Mouse (Mus musculus) hindlimb bud, embryonic 11.5 days (tissue): ENCODE measurements around the gene Fam210b.

Experiments
- DNase-seq: peaks from one replicate; pipeline ENCODE4 v3.0.0-alpha.2; 2012; ENCODE audit warnings: low read depth, low spot score; ENCODE audit errors: extremely low spot score

The Fam210b gene

DNA sequence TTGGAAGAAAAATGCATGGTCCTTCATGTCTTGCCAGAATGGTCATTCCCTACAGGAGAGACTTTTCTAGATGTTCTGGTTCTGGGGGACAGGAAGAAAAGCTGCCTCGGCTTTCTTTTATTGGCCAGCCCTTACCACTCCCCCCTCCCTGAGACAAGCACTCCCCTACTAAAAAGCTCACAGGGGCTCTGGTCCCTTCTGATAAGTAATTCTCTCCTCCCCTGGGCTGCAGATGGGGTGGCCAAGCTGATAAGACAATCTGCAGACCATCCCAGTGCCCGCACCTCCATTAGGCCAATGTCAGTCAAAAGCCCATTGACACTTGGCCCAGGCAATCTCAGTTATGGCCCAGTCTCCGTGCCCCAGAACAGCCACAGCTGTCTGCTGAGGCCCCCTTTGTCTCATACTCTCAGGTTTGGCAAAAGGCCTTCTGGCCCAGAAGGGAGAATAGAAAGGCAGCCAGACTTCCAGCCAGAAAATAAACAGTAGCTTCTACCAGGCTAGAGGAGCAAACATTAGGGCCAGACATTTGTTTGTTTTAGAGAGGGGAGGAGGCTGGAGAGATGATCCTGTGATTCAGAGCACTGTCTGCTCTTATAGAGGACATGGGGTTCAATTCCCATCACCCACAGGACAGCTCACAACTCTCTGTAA, 3.1 kb downstream of the Fam210b start:
- no peak for DNase-seq

DNA sequence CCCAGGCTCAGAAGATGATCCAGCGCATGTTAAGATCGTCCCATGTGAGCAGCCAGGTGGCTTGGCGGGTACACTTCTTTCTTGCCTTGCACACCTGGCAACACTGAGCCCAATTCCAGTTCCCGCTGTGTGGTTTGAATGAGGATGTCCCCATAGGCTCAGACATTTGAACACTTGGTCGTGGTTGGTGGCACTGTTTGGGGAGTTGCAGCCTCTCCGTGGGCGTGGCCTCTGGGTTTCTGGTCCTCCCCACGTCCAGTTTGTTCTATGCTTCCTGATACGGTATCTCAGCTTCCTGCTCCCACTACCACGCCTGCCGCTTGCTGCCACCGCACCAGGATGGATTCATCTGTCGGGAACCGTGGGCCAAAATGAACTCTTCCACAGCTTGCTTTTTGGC, 4.4 kb downstream of the Fam210b start:
- no peak for DNase-seq

DNA sequence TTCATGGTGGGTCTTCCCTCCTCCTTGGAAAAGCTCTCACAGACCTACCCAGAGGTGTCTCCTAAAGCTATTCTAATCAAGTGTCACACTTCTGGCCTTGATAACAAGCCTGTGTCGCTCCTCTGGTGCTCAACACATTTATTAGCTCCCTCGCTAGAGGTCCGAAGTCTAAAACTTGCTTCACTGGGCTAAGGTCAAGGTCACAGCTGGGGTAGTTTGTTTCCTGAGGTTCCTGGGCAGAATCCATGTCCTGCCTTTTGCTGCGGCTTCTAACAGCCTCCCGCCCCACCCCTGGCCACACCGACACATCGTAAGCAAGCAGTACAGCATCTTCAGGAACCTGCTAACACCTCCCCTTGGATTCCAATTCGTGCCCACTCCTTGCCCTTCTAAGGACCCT, 5.4 kb downstream of the Fam210b start:
- no peak for DNase-seq

DNA sequence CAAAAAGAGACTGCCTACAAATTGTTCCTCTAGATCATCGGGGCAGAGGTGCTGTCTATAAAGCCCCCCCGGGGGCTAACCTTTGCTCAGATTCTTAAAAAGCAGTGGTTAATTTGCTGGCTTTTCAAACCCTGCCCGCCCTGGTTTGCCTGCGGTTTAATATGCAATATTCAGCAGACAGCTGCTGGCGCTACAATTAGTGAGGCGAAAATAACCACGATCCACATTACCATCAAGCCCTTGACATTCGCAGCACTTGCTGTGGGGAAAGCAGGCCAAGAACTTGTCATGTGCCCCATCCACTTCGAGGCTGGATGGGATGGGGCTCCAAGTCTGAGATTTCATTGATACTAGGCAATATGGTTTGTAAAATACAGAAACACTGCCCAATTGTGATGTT, 7.9 kb downstream of the Fam210b start:
- no peak for DNase-seq

DNA sequence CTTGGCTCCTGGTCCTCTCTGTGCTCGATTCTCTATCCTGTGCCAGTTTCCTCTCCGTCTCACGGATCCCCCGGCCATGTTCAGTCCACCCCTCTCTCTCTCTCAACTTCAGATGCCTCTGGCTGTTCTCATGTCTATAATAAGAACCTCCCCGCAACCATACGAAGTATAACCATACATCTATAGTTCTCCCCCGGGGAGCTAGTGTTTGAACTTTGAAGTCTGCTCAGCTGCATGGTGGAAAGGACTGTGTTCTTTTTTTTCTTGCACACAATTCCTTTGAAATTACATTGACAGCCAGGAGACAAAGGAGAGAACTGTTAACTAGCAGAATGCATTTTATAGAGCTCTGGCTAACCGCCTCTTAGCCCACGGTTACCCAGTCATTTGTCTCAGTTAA, 9.4 kb downstream of the Fam210b start:
- no peak for DNase-seq

DNA sequence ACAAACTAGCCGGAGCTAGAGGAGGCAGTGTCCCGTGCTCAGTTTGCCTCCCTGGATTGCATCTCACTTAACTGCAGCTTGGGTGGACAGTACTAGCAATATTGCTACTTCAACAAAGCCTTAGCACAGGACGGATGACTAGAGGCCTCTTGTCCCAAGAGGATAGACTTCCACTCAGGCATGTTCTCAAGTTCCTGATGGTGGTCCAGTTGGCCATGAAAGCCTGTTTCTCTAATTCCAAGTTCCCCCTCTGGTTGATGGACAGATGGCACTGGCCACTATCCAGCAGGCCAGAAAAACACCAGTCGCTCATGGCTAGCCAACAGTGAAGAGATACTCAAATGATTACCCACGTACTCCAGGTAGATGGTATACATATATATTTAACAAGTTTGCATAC, 10.5 kb downstream of the Fam210b start:
- no peak for DNase-seq

DNA sequence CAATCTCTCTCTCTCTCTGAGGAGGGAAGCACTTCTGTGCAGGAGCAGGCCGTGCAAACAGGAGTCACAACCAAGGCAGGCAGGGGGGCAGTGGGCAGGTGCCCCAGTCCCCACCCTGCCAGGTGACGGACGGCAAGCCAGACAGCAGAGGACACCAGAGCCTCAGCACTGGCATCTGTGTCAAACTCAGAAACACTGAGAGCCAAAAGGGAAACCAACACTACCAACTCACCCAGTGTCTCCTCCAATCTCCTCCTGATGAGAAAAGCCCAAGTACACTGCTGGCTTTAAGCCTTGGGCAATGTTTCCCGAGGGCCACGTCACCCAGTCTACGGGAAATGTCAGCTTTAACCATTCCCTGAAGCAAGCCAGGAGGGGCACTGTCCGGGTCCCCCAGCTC, 17.8 kb downstream of the Fam210b start:
- DNase-seq: no peak

DNA sequence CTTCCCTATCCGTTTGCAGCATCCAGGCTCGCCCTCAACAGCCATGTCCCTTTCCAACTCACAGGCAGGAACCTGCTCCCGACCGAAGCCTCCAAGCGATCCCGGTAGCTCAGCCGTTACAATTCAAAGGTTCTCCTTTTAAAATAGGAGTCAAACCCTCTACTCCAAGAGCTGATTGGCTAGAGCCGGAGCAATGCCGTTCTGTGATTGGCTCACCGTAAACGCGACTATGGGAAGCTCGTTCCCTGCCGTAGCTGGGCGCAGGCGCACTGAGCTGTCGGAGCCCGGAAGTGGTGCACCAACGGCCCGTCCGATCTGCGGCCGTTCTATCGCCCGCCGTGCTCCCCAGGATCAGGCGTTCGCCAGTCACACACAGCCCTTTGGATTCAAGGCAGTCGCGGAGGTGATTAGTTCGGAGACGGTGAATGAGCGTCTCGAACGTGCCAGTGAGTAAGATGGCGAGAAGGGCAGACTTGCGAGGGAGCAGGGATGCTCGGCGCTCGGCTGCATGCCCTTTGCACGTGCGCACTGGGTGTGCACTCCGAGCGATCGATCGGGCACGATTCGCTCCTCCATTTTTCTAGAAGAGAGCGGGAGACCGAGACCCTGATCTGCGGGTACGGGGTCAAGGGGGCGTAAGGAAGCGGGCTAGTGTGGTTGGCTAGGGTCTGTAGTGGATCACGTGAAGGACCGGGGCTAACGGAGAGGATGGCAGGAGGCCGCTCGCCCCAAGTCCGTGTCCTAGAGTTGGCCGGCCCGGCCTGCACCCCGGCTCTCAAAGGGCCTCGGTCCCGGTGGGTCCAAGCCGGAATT, 25.3 kb downstream of the Fam210b start, which contains the start of the genes Aurka and Cstf1:
Gene Aurka (minus strand): TSS at position 125 of the 813 bp plus-strand sequence.
Gene Cstf1 (plus strand): TSS at position 271 of the 813 bp plus-strand sequence.
- peak; percentile 93 for DNase-seq

DNA sequence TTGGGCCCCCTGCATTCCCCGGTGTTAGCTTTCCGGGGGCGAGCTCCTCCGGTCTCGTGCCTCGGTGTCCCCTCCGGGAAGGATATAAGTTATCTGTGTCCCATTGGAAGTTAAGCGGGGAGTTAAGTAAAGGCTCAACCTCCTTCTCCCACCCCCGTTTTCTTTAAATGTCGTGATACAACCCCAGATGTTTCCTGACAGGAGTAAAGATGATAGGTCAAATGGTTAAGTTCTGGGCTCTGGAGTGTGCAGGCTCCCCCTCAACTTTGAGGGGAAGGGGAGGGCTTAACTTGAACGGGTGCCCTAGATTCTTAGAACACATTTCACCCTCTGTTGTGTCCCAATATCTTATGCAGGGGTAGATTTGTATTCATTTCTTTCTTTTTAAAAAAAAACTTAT, 25.9 kb downstream of the Fam210b start:
- DNase-seq: no peak

DNA sequence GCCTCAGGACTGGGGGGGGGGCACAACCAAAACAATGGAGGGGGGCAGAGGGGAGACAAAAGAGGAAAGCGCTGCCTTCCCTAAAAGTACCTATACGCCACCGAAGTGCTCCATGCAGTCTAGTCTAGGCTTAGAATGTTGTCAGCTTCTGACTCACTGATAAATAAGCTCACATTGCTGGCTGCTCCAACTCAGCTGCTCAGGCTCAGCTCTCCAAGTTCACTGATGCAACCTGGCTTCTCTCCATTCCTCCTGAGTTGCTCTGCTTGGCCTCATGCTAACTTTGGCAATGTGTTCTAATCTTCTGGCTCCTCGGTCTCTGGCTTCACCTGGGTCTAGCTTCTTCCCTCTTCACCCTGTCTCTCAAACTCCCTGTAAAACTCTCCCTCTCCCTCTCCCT, 31.2 kb downstream of the Fam210b start:
- no peak for DNase-seq

DNA sequence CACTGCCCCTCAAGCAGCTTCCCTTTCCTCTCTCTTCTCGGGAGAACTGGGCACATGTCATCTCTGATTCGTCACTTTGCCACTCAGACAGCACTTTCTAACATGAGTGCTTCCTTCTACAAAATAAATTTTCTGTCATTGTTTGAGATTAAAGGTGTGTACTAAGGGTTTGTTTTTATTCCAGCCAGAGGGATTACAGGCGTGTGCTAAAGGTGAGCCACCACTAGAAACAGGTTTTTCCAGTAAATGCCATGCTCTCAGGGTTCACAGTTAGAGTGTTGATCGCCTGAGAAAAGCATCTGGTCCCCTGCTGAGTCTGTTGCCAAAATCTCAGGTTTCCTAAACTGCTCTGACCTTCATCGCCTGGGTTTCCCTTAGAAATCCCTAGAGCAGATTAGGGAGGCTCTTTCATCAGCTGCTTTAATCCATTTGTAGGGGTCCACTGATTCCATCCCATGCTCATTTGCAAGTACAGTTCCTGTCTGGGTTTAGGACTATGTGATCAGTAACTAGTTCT, 31.7 kb downstream of the Fam210b start:
- DNase-seq: no peak

DNA sequence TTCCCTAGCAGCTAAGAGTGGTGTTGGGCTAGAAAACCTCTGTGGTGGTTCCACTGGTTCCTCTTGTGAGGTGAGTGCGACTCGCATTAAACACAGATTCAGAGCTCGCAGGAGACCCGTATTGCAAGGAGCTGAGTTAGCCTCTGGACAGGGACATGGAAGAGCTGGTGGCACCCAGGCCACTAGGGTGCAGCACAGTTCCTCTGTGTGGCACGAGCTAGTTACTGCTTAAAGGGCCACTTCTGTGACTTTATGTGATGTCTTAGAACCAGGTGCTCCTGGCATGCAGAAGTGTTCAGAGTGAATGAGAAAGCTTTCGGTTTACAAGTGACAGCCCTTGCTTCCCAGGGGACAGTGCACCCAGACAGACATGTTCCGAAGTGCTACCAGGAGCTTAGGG, 33.0 kb downstream of the Fam210b start:
- no peak for DNase-seq

DNA sequence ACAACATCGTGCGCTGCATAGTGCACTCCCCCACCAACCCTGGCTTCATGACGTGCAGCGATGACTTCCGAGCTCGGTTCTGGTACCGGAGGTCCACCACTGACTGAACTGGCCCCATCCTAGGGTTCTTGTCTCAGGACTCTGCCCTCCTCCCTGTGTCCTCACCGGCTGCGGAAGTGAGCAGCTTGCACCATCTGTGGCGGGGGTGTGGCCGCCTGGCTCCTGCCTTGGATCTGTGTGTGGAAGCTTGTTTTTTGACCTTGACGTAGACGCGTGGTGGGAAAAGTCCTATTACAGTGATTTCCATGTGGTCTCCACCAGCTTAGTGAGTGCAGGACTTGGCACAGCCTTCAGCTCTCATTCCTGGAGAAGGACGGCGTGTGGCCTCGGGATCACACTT, 35.1 kb downstream of the Fam210b start:
- DNase-seq: no peak

DNA sequence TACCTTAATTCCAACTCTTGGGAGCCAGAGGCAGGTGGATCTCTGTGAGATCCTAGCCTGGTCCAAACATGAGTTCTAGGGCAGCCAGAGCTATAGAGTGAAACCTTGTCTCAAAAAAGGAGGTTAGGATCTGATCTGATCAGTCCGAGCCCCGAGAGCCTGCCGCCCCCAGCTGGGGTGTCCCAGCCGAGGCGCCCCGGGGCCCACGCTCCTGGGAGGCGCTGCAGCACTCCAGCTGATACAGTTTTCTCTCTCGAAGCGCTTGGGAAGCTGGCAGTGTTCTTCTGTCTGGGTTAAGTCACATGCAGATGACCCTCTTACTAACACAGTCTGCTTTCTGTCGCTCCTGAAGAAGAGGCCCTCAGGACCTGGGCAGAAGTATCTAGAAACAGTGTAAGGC, 36.0 kb downstream of the Fam210b start:
- DNase-seq: no peak

DNA sequence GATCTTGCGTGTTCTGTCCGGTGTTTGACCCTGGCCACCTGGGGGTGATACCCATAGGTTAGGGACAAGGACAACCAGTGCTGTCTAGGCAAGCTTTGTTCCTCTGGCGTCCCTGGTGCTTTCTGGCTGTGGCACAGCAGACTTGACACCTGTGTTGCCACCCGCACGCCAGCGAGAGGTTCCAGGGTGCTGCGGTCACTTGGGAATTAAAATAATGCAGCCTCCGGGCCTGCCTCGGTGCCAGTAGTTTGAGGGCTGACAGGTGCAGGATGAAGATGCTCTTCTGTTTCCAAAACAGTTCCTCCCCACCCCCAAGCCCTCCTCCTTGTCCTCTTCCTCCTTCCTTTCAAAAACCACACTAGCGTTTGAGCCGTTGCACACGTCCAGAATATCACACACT, 36.5 kb downstream of the Fam210b start:
- no peak for DNase-seq

DNA sequence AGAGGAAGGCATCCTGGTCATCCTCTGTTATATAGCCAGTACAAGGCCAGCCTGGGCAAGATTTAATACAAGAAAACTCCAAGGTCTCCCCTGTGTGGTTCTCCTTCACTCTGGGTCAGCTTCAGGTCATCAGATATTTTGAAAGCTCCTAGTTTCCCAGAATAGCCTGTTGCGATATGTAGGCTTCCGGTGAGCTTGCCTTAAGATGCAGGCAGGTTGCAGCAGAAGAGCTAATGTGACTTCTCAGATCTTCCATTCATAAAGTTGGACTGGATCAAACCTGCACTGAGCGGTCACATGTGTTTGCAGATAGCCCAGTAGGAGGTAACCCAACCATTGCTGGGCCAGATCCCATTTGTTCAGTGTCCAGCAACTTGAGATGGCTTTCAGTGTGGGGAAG, 39.4 kb downstream of the Fam210b start:
- DNase-seq: no peak

DNA sequence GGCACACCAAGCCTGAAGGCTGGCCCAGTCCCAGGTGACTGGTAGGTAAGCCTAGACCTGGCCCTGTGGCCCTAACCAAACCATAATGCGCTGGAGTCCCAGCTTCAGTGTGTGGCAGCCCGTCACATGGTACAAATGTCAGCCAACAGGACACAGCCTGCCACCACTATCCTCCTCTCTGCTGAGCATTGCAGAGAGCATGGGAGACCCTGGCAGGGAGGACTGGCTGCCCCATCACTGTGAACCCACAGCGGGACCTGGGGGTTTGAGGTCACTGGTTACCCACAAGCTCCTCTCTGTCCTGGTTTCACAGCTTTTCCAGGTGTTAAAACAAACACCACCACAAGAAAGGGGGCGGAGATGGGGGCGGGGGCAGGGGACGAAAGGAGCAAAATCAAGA, 45.0 kb downstream of the Fam210b start:
- DNase-seq: no peak

DNA sequence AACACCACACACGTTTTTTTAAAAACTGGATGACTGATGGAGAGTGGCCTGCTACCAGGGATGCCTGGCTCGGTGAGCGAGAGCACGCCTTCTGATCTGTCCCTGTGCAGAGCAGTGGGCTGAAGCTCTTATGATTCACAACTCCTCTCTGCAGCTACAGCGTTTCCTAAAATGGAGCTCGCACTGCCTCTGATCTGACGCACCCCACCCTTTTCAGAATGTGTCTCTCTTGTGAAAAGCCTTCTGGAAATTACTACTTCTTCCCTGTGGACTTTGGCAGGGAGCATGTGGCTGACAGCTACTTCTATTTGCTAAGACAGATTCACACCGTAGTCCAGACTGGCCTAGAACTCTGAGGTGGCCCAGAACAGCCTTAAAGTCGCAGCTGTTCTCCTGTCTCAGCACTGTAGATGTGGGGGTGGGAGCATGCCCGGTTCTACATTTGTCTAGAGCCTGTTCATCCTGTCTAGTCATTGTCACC, 46.7 kb downstream of the Fam210b start:
- DNase-seq: no peak

DNA sequence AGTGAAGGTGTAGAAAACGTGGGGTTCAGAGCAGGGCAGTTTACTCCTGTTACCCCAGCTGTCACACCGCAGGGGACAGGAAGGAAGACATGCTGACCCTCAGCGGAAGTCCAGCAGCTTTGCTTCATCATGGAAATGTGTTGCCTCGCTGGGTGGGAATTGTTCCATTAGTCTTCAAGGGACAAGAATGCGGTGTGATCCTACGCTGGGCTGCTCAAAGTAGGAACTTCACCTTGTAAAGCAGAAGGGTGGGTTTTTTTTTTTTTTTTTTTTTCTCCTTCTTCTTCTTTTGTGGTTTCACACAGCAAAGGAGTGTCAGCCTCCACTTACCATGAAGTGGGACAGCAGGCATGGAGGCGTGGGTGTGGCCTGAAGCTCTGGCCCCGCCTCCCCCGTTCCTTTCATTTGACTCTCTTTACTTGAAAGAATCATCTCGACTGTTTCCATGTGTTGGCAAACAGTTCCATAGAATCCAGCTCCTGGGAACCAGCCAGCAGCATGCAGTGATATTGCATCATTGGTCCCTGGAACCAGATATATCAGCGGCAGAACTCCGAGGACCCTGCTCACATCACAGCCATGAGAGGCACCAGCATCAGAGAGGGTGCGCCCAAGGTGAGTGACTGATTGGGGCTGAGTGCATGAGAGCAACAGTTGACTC, 48.2 kb downstream of the Fam210b start, which contains the start of gene Cass4:
Gene Cass4 (plus strand): TSS at position 404 of the 661 bp plus-strand sequence.
- no peak for DNase-seq

DNA sequence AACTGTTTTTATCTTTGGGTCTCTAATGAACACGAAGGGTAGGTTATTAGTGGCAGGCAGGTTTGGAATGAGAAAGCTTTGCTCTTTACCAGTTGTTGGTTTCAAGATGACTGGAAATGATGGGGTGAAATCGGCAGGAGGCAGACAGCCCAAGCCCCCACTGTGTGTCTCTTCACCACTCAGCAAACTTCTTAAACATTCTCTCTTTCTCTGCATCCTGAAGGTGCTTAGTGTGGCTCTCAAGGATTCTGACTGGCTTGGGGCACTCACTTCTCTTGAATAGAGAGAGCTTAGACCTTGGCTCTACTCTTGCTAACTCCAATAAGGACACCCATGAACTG, 48.7 kb downstream of the Fam210b start:
- no peak for DNase-seq

DNA sequence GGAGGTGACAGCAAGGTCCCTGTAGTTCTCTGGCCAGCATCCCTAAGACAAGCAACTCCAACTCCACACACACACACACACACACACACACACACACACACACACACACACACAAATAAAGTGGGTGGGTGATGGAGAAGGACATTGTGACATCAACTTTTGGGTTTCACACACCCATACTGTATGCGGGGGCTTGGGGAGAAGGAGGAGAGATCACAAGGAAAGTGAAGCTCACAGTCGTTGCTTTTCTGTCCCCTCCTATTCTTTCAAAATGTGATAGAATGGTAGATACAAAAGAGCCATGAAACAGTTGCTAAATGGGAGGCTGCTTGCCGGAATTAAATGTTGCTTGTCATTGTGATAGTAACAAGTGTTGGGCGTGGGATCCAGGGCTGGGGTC, 49.3 kb downstream of the Fam210b start:
- no peak for DNase-seq

DNA sequence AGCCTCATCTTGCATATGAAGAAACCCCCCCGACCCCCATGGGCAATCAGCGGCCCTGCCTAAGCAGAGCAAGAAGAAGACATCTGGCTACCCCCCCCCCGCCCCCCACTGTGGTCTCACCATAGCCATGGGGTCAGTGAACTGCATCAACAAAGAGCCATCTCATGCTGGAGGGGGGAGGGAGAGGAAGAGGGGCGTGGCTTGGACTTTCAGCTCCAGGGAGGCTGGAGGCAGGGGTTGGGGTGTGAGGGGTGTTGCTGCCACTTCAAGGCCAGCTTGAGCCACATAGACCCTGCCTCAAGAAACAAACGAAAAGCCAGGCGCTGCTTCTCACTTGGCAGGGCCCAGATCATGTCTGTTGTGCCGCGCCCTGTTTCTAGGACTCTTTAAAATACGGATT, 50.6 kb downstream of the Fam210b start:
- DNase-seq: no peak
